ENCODE assay signal across 8 mouse cellular contexts in genomic region chr3:86038648-86039047, GRCm38 (mm10). TPM values are rescaled to one million over a fixed set of nuclear protein-coding genes. Genes with fewer than 3 reads are reported as not detected.
A peak's percentile ranks its signal among the peaks of the same experiment; 100 is the strongest.
DNase-seq lines count a peak whose midpoint lies in the region; ATAC-seq and TF ChIP-seq lines count a peak whose summit lies in the region.

No protein-coding gene starts in this region.

- H3K9me3 ChIP-seq in stomach, postnatal 0 days (ENCODE audit: control insufficient read depth, low read length), result no peaks in the 10 kb centered on the region

- peak overlapping the region; percentile 41; the same call in 1 of the 2 replicates for H3K9ac ChIP-seq in stomach, postnatal 0 days (ENCODE audit: low read length)

- H3K36me3 ChIP-seq in stomach, postnatal 0 days (ENCODE audit: control insufficient read depth, insufficient read depth, low read length), result no peaks in the 10 kb centered on the region; the same call in 1 of the 2 replicates

- H3K27ac ChIP-seq in stomach, postnatal 0 days (replicated peaks), result peak overlapping the region; percentile 85

- H3K4me1 ChIP-seq in stomach, postnatal 0 days (replicated peaks; ENCODE audit: control insufficient read depth, insufficient read depth), result peaks cover 4% of the 10 kb centered on the region

- H3K4me3 ChIP-seq in stomach, postnatal 0 days (ENCODE audit: low read depth, low read length), result peak overlapping the region; percentile 18

- no peaks in the 10 kb centered on the region for H3K27me3 ChIP-seq in stomach, postnatal 0 days (ENCODE audit: control insufficient read depth, insufficient read depth, low read length)

- peak; percentile 33; the same call in 1 of the 2 replicates for ATAC-seq in stomach, postnatal 0 days (ENCODE audit: low FRiP score, low TSS enrichment)

- DNase-seq in urinary bladder, postnatal 25 days (ENCODE audit: low spot score), result peak; percentile 13
- no peak for DNase-seq in urinary bladder, adult 2 months (ENCODE audit: low spot score)
- peak; percentile 88 for DNase-seq in gonadal fat pad, adult 2 months (ENCODE audit: low read depth)
- DNase-seq in kidney, postnatal 14 days, result peak; percentile 68
- DNase-seq in stomach, postnatal 0 days (ENCODE audit: low spot score), result no peak
- DNase-seq in c-Kit-positive CD71-positive TER-119-positive erythroid progenitor cells, embryonic 14.5 days (ENCODE audit: low spot score), result no peak
- DNase-seq in right cerebral cortex, postnatal 25 days, result no peak
- DNase-seq in spleen, postnatal 4 days (ENCODE audit: low spot score in 2 of 2), result no peak

- WGBS in stomach, postnatal 0 days, result 25% methylated on average over 3 of the region's 3 CpGs

- peak; percentile 12 for TF ChIP-seq EP300 in stomach, postnatal 0 days (optimal IDR thresholded peaks at IDR 0.05)

- no peak for TF ChIP-seq CTCF in stomach, postnatal 0 days (IDR thresholded peaks at IDR 0.05; ENCODE audit: low read depth)

- H3K4me2 ChIP-seq in stomach, postnatal 0 days (replicated peaks; ENCODE audit: low read depth), result peak overlapping the region; percentile 35

RNA-seq across cellular contexts. Expression of gene Prss48, which starts 36.4 kb away (rescaled TPM):
- not detected in 2 replicates for polyA plus RNA-seq in urinary bladder, adult 2 months (2012; rRNA removed)
- 0.12 TPM in 1 of 2 replicates, not detected in the other for polyA plus RNA-seq in gonadal fat pad, adult 2 months (2012; rRNA removed)
- not detected in 2 replicates for polyA plus RNA-seq in stomach, postnatal 0 days (2015; fragmentation: Nextera tagmentation; extraction: Ambion mirVana)

Comparison
In these comparisons a context has a peak if more than half of its experiments do, and no peak if none do; other contexts are left out.
1. DNase-seq: peak in urinary bladder, postnatal 25 days (single experiment), gonadal fat pad, adult 2 months (single experiment) and kidney, postnatal 14 days (single experiment); none in urinary bladder, adult 2 months (single experiment), stomach, postnatal 0 days (single experiment), c-Kit-positive CD71-positive TER-119-positive erythroid progenitor cells, embryonic 14.5 days (single experiment), right cerebral cortex, postnatal 25 days (single experiment) and spleen, postnatal 4 days (0 of 2).